Mouse (Mus musculus): ENCODE measurements around the gene Hist2h2aa1. TPM values are rescaled to one million over a fixed set of nuclear protein-coding genes. Genes with fewer than 3 reads are reported as not detected.
"Not testable (repeated sequence)": the region's sequence is repeated elsewhere in the genome, so short reads cannot be mapped to it uniquely, and the experiment has no call there.

Hist2h2aa1 gene
- polyA plus RNA-seq, 1 experiment = 140 TPM

- DNase-seq (ENCODE audit: low spot score) = no peak
Observed at GRCm38 (mm10) chr3:96251787-96252186, 6.5 kb downstream of the Hist2h2aa1 start.

DNA sequence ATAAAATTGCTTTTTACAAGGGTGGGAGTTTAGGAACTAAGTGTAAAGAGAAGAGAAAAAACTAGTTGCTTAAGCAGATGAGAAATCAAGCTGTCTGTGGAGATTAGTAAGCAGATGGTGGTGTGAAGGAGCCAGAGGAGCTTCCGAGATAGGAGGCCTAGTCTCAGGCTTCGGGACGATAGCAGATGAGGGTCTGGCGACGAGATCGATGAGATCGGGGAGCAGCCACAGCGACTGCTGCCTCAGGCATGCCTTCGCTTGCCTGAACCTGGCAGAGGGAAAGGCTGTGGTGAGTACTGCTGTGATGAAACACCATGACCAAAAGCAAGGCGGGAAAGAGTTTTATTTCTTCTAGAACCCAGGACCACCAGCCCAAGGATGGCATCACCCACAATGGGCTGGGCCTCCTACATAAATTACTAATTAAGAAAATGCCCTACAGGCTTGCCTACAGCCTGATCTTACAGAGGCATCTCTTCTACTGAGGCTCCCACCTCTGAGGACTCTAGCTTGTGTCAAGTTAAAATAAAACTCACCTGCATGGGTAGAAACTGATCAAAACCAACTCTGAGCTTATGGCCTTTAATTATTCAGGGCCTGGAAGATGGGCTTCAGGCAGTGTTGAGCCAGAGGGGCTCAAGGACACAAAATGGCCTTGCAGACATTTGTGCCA is 9.5 kb downstream of the Hist2h2aa1 start:
- no peak for DNase-seq (ENCODE audit: low spot score)

DNA sequence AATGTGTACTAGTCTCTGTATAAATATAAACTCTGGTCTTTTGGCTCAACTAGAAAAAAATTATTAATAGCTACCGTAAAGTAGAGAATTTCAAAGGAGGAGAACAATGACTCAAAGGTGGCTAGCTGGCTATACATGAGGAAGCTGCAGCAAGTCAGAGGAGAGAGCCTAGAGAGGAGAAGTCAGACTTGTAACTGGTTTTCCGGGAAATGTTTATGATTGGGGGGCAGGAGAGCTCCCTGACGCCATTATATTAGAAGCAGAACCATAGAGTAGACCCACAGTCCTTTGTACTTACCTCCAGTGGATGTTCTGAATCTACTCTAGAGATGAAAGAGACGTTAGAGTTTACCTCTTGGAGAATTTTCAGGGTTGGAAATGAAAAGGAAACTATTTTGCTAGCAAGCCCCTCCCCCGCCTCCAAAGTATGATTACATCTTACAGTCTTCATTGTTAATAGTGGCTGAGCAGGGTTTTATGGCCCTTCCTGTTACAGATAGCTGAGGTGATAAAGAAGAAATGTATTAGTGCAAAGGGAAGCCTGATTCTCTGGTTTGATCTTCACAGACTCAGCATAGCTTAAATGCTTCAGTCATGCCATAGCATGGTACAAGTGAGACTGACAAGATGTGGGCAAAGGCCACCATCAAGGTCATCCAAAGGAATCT is 10.8 kb downstream of the Hist2h2aa1 start:
- DNase-seq (ENCODE audit: low spot score) = no peak

DNA sequence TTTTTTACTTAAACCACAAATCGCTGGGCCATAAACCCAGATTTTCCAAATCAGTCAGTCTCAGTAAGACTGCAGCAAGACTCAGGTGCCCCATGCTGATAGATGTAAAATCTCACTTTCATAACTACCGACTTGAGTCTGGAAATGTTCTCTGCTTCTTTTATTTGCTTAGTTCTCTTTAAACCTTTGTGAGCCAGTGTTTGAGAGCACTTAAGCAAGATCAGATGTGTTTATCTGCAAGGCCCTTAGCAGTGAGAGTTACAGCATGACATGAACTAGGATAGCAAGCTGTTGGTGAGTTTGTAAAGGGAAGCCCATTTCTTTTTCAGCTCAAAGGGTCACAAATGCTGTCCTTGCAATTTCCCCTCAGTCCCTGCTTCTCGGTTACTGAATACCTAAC is 11.9 kb downstream of the Hist2h2aa1 start:
- no peak for DNase-seq (ENCODE audit: low spot score)

DNA sequence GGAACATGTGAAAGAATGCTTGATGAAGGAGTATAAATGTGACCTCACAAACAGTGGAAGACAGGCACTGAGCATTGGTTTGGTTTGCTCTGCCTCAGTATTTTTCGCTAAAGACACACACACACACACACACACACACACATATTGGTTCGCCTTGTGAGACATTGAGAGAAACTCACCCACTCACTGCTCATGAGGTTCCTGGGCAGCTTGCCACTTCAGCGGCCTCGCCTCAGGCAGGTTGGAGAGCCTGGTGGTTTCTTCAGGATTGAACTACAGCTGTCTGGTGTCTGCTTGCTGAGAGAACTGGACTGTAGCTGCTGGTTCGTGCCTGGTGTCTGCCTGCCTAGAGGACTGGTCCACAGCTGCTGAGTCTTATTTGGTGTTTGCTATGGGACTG is 14.9 kb downstream of the Hist2h2aa1 start:
- no peak for DNase-seq (ENCODE audit: low spot score)

GRCm38 (mm10) chr3:96261623-96262022 is 16.3 kb downstream of the Hist2h2aa1 start:
- DNase-seq (ENCODE audit: low spot score) = no peak

GRCm38 (mm10) chr3:96262216-96262875 is 17.0 kb downstream of the Hist2h2aa1 start:
- DNase-seq (ENCODE audit: low spot score) = peak; percentile 68

DNA sequence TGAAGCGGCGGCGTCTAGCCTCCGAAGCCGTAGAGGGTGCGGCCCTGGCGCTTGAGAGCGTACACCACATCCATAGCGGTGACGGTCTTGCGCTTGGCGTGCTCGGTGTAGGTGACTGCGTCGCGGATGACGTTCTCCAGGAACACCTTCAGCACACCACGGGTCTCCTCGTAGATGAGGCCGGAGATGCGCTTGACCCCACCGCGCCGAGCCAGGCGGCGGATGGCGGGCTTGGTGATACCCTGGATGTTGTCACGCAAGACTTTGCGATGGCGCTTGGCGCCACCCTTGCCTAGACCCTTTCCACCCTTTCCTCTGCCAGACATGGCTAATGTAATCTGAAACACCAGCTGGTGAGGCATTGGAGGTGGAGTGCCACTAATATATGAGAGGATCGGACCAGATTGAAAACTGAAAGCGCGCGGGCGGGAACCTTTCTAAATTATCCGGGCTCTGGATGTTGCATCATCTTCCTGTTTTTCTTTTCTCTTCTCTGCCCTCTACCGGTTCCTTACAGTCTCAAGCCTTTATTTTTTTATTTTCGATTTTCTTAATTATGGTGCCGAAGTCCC is 17.8 kb downstream of the Hist2h2aa1 start, which contains the start of gene Hist2h4:
Gene Hist2h4 (minus strand): TSS at position 333 of the 572 bp plus-strand sequence.
- peak; percentile 88 for DNase-seq (ENCODE audit: low spot score)

- peak; percentile 42 for DNase-seq (ENCODE audit: low spot score)
Observed at GRCm38 (mm10) chr3:96263558-96264403, 18.5 kb downstream of the Hist2h2aa1 start.

- DNase-seq (ENCODE audit: low spot score) = no peak
Observed at GRCm38 (mm10) chr3:96264404-96264949, 19.2 kb downstream of the Hist2h2aa1 start.

GRCm38 (mm10) chr3:96266132-96266710 is 20.9 kb downstream of the Hist2h2aa1 start:
- no peak for DNase-seq (ENCODE audit: low spot score)

DNA sequence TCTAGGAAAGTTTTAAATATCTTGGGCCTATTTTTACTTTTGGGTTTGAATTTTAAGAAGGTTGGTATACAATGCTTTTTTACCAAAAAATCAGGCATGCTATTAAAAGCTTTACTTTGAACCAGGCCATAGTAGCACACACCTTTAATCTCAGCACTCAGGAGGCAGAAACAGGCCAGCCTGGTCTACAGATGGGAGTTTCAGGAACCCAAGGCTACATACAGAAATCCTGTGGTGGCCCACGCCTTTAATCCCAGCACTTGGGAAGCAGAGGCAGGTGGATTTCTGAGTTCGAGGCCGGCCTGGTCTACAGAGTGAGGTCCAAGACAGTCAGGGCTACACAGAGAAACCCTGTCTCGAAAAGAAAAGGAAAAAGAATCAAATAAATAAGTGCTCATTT is 22.2 kb downstream of the Hist2h2aa1 start:
- DNase-seq (ENCODE audit: low spot score) = no peak

GRCm38 (mm10) chr3:96268051-96268775 is 22.9 kb downstream of the Hist2h2aa1 start, which contains the start of gene Hist2h3b:
Gene Hist2h3b (plus strand): TSS chr3:96268654.
- DNase-seq (ENCODE audit: low spot score) = peak; percentile 71

DNA sequence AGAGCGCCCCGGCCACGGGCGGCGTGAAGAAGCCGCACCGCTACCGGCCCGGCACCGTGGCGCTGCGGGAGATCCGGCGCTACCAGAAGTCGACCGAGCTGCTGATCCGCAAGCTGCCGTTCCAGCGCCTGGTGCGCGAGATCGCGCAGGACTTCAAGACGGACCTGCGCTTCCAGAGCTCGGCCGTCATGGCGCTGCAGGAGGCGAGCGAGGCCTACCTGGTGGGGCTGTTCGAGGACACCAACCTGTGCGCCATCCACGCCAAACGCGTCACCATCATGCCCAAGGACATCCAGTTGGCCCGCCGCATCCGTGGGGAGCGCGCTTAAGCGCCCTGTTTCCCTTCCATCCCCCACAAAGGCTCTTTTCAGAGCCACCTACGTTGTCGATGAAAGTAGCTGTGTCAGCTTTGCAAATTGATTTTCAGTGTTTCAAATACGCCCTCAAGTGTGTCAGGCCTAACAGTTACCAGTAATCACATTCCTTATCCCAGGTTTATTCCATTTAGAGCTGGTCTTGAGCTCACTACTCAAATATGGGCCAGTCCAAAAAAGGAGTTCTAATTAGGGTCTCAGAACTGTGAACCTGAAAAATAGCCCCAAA is 23.6 kb downstream of the Hist2h2aa1 start:
- not testable (repeated sequence) for DNase-seq (ENCODE audit: low spot score)

GRCm38 (mm10) chr3:96269511-96270474 is 24.5 kb downstream of the Hist2h2aa1 start, which contains the start of gene Hist2h2bb:
Gene Hist2h2bb (plus strand): TSS chr3:96269752.
- peak; percentile 76 for DNase-seq (ENCODE audit: low spot score)

GRCm38 (mm10) chr3:96273591-96274465 is 28.5 kb downstream of the Hist2h2aa1 start:
- no peak for DNase-seq (ENCODE audit: low spot score)

DNA sequence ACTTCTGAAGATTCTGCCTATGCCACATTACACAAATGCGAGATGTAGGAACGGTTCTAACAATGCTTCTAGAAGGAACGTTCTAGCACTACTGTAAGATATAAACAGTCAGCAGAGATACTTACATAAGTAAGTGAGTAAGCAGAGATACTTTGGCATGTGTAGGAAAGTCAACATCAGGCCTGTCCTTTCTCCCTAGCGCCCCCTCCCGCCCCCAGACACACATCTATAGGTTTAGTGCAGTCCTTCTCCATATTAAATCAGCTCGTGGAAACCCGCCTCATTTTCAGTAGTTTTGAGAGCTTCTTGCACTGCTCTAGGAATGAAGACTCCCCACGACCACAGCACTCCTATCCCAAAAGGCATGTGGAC is 32.1 kb downstream of the Hist2h2aa1 start:
- no peak for DNase-seq (ENCODE audit: low spot score)

Measured in urinary bladder, adult 2 months (tissue).